Mouse (Mus musculus) right cerebral cortex, adult 2 months (tissue): ENCODE results near the gene Ssbp2.

Experiments used
- DNase-seq, 2 experiments: peaks; one replicate each; pipeline ENCODE4 v3.0.0; 2021 to 2022; ENCODE audit warnings: low spot score in 2 of 2

Gene Ssbp2

DNA sequence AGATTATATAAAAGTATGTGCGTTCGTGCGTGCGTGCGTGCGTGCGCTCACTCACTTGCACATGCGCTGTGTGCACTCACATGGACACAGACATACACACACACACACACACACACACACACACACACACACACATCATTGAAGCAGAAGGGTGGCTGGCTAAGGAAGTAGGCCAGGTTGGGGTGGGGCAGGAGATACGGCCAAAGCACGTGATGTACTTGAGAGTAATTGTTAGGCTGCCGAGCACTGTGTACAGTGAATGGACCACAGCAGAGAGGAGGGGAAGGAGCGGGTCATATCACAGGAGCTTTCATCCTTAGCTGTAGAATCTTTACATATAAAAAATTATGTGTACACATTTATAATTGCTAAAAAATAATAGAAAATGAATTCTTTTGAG is 66.0 kb downstream of the Ssbp2 start:
- DNase-seq: no peak

DNA sequence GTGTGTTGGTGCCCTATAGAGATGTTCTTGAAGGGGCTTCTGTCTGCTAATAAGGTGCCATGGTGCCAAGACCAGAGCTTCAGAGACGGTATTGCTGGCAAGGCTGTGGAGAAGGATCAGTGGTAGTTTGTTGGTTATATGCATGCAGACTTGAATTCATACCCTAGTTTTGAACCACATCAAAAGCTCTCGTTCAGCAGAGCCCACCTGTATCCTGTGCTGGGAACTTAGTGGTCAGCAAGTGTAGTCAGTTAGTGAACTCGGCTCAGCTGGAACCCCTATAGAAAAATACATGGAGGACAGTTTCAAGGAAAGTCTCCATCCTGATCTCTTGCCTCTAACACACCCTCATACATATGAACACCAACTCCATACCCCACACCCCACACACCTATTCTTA is 69.7 kb downstream of the Ssbp2 start:
- no peak for DNase-seq

DNA sequence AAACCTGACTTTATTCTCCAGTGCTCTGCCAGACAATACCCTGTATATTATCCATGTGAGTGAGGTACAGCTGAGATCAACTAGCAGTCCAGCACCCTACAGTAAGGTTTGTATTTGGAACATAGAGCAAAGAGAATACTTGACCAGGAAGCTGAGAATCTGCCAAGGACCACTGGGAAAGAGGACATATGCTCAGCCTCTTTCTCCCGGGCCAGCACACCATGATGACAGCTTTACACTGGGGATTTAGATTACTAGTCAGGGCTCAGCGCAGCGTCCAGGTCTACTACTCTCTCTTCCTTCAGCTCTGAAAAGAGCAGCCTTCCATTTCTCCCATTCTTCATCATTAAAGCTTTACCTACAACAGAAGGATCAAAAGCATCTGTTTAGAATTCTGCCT is 76.6 kb downstream of the Ssbp2 start:
- DNase-seq: no peak

DNA sequence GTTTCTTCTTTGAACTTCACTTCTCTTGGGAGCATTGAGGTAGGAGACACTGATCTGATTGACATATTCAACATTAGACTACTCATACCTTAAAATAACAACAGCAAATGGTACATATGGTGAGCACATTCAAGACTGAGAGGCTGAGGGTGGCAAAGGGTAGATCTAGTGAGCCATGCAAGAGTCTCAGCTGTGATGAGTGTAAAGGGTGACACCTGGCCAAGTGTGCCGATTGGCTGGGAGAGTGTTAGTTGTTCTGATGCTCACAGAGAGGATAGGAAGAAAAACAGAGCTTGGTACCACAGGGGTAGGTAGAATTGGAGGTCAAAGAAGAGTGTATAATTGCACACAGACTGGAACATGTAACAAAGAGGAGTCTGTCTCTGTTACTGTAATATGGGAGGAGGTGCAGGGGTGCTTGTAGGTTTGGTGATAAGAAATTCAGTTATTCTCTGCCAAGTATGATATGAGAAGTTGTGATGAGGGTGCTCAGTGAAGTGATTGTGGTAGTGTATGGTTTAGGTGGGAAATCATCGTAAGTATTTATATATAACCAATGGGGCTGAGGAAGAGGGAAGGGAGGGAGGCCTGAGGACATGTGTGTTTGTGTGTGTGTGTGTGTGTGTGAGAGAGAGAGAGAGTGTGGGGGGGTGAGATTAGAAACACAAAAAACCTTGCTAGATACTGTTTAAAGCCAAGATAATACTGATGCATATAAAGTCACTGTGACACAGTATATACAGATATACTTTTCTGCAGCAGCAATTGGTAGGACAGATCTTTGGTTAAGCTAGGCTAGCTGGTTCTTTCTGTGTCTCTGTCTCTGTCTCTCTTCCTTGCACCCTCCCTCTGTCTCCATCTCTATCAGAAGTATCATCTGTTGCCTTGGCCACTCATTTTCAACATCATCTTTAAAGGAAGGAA is 80.3 kb downstream of the Ssbp2 start:
- no peak for DNase-seq

DNA sequence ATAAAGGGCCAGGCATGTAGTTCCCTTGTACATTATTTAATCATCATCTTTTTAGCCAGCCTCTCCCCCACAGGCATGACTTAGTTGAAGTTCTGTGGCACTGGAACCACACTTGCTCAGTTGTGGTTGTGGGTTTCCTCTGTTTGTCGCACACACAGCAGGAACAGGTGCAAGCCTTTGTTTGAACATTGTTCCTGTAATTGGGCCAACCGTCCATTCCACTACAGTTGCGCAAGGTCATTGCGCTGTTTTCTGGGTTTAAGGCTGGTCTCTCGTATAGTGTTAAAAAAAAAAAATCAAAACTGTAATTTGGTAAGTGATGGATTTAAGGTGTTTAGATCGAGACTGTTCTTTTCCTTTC is 81.0 kb downstream of the Ssbp2 start:
- no peak for DNase-seq

DNA sequence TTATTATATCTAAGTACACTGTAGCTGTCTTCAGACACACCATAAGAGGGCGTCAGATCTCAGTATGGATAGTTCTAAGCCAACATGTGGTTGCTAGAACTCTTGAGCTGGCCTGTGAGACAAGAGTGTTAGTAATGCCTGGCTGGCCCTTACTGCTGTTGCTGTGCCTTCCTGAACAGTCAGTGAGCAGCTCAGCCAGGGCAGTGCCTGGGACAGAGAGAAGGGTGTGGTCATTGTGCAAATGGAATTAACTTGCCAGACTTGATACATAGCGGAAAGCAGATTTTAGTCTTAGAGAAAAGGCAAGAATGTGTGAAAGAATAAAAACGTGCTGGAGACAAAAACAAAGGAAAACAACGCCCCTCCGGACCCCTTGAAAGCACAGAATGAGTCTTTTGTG is 83.5 kb downstream of the Ssbp2 start:
- no peak for DNase-seq

DNA sequence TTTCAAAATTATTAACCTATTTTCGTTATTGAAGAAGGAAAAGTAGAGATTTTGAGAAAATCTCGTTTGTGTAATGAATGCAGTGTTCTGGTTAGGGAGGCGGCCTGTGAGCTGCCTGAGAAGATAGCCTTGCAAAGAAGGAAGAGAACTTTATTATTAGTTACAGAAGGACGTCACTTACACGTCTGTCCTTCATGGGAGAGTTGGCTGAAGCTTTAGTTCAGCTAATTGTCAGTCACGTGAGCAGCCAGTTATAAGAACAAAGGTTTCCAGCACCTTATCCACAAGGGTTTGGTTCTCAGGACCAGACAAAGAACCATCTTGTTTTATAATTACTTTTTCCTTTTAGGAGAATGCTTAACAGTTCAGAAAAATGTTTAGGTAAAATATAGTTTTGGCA is 104.0 kb downstream of the Ssbp2 start:
- no peak for DNase-seq

DNA sequence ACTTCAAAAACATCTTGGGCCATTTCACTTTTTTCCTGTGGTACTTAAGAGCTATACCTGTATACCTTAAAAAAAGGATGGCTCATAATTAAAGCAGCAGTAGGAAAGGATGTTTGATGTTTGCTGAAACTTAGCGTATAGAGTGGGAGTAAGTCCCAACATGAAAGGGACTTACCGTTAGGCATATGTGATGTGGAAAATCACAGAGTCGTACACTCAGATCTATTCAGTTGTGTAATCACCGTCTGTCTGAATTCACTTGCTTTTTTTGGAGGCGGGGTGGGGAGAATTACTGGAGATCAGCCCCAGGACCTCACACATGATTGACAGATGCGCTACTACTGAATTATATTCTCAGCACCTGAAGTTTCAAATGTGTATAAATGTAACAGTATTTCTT is 104.7 kb downstream of the Ssbp2 start:
- no peak for DNase-seq

DNA sequence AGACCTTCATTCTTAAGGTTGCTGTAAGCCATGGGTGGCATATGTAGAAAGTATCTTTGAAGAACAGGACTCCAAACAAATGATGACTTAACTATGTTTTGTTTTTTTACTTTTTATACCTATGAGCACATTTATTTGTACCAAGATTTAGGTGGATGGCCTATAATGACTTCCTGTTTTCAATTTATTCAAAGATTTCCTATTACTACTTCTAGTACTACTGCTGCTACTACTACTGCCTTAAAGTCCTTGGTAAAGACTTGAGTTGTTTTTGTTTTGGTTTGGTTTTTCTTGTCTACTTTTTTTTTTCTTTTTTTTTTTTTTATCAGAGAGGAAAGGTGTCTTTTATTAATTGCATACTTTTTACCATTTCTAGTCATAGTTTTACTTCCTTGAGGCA is 121.4 kb downstream of the Ssbp2 start:
- DNase-seq: no peak

DNA sequence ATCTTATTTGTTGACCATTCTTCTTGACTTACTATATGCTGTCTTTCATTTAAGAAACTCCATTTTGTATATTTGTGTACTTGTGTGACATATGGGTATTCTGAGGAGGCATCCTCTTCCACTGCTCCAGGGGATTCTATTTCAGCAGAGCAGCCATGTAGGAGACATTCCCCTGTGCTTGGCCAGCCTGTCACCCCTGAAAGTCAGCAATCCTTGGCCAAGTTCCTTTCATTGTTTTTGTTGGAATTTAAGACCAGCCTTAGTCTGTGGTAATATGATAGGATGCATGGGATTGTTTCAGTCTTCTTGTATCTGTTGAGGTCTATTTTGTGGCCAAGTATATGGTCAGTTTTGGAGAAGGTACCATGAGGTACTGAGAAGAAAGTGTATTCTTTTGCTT is 122.1 kb downstream of the Ssbp2 start:
- no peak for DNase-seq

DNA sequence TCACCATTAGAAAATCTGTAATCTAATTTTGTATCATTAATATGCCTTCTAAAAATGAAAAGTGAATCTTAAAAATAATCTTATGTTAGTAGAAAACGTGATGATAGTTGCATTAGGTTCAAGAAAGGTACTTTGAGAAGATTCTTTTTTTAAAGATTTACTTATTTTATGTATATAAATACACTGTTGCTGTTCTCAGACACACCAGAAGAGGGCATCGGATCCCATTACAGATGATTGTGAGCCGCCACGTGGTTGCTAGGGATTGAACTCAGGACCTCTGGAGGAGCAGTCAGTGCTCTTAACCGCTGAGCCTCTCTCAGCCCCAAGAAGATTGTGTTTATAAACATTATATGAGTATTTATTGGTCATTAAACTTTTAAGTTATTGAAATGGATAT is 126.3 kb downstream of the Ssbp2 start:
- no peak for DNase-seq

DNA sequence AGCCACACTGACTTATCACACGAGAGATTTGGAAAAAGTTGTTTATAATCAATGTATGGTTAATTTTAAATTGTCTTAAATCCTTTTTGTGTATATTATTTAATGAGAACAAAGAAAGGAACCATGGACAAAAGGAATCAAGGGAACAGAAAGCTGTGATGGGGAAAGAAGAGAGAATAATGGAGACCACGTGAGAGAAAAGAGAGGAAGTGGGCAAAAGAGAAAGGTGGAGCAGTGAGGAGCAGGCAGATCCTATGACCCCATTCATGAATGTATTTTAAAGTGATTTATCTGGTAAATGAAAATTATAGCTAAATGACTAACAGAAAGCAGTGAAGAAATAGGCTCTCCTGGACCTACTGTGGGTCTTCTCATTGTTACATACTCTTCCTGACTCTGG is 128.4 kb downstream of the Ssbp2 start:
- no peak for DNase-seq

DNA sequence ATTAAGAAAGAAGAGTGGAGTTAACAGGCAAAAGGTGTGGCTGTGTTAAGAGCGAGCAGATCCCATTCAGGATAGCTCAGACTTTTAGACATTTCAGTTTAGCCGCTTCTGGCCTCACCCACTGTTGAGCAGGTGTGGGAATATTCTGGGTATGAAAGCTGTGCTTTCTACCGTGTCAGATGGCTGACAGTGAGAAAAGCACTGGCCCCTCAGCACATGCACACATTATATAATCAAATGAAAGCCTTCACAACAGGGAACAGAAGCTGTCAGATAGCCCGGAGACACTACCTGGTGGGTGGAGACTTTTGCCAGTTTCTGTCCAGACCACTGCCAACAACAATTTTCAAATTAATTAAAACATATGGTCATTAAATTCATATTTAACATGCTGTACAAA is 131.8 kb downstream of the Ssbp2 start:
- peak in 1 of 2 experiments; percentile 30 for DNase-seq

DNA sequence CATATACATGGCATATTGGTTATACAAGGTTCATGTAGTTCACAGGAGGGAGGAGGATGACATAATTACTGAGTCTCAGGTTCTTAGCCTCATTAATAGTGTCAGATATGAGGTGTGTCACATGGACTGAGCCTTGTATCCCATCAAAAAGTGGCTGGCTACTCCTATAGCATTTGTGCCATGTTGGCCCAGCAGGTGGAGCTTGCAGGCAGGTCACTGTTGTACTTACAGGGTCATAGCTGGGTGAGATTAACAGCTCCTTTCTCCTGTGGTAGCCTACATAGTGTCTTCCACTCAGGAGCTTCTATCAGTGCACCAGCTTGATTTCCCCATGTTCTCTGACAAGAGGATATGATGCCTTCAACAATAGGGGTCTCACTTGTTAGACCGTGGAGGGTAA is 135.2 kb downstream of the Ssbp2 start:
- no peak for DNase-seq

DNA sequence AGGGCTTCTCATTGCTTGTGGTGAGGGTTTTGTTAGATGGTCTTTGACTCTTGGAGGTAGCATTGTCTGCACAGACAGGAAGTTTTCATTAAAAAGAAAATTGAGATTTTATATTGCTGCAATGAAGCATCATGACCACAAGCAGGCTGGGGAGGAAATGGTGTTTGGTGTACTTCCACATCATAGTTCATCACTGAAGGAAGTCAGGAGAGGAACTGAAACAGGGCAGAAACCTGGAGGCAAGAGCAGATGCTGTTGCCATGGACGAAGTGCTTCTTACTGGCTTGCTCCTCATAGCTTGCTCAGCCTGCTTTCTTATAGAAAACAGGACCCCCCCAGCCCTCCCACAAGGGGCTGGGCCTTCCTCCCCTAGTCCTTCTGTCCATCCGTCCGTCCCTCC is 139.5 kb downstream of the Ssbp2 start:
- no peak for DNase-seq

DNA sequence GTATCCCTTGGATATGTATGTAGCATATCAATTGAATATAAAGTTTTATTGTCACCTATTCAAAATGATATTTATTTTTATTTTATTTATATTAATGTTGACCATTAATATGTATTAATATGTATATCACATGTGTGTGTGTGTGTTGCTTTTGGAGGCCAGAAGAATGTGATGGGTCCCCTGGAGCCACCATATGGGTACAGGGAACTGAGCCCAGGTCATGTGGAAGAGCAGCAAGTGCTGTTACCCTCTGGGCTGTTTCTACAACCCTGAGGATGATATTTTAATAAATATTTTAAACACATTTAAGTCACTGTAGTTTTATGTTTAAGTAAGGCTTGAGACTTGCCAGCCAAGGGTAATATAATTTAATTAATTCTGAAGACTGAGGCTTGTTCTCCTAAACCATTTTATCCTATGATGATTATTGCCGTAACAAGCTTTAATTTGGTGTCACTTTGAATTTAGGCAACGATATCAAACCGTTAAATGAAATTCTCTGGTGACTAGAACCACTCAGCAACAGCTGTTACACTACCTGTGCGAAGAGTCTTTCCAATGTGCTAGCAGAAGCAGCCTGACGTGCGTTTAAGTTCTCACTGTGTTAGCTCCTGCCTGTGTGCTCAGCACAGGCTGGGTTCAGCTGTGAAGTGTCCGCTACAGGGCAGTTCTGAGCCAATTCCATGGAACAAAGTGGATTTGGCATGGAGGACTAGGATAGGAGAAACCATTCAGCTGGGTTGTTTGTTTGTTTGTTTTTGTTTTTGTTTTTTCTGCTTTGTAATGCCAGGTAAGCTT is 145.2 kb downstream of the Ssbp2 start:
- DNase-seq: no peak

DNA sequence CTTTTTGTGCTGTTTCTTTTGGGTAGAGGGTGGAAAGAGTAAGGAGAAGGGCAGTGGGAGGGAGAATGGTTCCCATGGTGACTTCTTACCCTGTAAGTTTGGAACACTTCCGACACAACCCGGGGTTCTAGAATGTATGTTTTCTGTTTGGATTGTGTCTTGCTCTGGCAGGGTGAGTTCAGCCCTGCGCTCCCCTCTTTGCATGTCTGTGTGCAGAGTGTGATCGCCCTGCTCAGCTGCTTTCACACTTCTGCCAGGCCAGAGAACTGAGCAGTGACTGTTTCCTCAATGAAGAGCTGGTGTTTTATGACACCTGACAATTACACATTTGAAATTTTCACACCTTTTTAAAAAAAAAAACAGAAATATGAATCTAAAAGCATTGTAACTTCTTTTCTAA is 150.5 kb downstream of the Ssbp2 start:
- DNase-seq: no peak

DNA sequence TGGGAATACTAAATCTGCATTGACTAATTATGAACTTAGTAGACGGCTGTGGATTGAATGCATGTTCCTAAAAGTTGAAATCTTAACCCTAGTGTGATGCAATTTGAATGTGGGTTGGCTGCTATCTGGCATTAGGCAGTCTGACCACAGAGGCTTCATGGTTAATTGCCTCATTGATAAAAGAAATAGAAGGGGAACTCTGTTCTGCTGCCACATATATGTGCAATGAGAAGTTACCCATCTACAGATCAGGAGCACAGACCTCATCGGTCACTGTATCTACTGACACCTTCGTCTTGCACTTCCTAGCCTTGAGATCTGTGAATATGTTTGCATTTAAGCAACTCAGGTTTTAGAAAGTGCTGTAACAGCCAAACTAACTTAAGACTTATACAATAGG is 151.8 kb downstream of the Ssbp2 start:
- DNase-seq: no peak

DNA sequence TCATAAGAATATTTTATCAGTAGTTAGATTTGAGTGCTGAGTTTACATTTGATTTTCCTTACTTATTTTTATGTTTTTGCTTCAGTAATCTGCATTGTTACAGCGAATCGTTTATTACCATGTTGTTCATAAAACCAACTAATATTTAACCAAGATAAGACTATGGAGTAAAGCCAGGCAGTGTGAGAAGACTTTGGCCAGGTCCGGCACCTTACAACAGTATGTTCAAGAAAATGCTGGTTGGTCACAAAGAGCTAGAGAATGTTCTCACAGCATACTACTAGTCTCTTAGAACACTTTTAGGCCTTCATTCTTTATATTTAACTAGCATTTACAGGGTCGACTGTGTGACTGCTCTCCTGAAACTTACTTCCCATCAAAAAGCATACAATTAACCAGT is 152.5 kb downstream of the Ssbp2 start:
- DNase-seq: no peak

DNA sequence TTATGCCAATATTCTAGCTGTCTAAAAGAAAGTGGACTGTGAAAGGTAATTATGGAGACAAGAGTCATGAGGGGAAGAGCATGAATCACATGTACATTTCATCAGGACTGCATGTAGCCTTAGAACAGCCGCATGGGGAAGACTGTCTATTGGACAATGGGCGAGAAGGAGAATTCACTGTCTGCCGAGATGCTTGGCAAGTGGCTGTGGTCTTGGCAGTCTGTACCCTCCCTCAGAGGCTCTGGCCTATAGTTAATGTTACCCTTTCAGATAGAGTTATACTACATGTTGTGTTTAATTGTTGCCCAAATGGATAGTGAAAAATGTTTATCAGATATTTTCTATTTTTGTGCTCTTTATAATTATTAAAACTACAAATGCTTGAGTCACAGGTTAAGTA is 156.0 kb downstream of the Ssbp2 start:
- no peak for DNase-seq

DNA sequence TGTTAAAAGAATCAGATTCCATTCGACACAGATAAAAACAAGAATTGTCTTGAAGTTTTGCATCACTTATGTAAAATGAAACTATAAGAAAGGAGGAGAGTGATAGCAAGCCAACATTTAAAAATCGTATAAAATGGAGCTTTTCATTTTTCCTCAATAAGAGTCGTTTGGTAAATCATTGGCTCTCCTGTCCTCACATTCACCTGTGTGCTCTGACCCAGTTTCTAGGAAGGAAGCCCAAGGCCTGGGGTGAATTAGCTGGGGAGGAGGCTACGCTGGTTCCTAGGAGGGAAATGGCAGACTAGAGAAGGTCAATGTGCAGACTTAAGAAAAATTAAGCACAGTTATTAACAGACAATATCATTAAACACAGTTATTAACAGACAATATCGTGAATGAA is 156.8 kb downstream of the Ssbp2 start:
- DNase-seq: no peak

DNA sequence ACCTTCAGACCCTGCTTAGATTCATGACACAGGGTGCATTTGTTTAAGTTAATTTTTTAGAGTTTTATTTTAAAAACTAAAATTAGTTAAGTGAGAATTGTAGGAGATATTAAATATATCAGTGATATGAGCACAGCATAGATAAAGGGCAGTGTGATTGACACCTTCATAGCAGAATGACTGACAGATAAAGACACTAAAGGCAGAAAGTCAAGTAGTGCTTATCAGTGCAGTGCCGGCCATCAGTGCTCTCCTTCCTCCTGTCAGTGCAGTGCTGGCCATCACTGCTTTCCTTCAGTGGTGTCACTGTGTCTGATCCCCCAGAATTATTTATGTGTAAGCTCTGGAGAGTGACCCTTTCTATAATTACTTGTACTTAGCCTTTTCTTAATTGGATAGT is 159.3 kb downstream of the Ssbp2 start:
- DNase-seq: no peak

DNA sequence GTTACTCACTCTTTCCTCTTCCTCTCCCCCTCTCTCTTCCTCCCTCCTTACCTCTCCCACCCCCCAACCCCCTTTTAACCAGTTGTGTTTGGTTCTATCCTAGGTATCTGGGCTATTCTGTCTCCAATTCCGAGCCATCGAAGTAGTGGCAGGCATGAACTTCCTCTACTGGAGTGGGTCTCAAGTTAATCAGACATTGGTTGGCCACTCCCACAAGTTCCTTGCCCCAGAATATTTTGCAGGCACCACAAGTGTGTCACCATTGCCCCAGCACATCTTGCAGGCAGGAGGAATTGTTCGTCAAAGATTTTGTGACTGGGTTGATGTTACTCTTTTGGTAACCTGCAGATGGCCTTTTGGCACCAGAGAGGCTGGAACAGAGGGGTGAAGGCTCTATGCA is 160.5 kb downstream of the Ssbp2 start:
- no peak for DNase-seq
